In genomic region chr17:5000001-5000400, GRCm38 (mm10) we compare ENCODE assay signal across 8 mouse cellular contexts. TPM values are rescaled to one million over a fixed set of nuclear protein-coding genes. Genes with fewer than 3 reads are reported as not detected.
DNase-seq lines count a peak whose midpoint lies in the region; ATAC-seq lines count a peak whose summit lies in the region.
"Had no signal": no experiment of that assay in that cellular context is flagged by ENCODE, and none has a peak within 500 bp of the region (broad histone marks: within the 10 kb centered on the region; RNA-seq: fewer than 3 reads in every experiment).

No protein-coding gene starts in this region.

- H3K36me3 ChIP-seq in lung, embryonic 15.5 days: no peaks in the 10 kb centered on the region
- no peaks in the 10 kb centered on the region for H3K36me3 ChIP-seq in forebrain, embryonic 16.5 days (ENCODE audit: control insufficient read depth, insufficient read depth)
- no peaks in the 10 kb centered on the region for H3K36me3 ChIP-seq in limb, embryonic 13.5 days
- H3K36me3 ChIP-seq in stomach, embryonic 16.5 days (ENCODE audit: control insufficient read depth, insufficient read depth, low read length): no peaks in the 10 kb centered on the region

- H3K27ac ChIP-seq in lung, embryonic 15.5 days: no peak overlapping the region
- H3K27ac ChIP-seq in forebrain, embryonic 16.5 days (ENCODE audit: low read length): no peak overlapping the region
- H3K27ac ChIP-seq in limb, embryonic 13.5 days: no peak overlapping the region
- peak overlapping the region; percentile 5; the same call in 1 of the 2 replicates for H3K27ac ChIP-seq in stomach, embryonic 16.5 days (ENCODE audit: low read length)

- DNase-seq in lung, postnatal 36 days: no peak
- DNase-seq in gastrocnemius, adult 8-10 months (ENCODE audit: low spot score in 2 of 2): no peak
- no peak for DNase-seq in adrenal gland, adult 2 months
- DNase-seq: cerebellum, adult 9-10 months had no signal

- 0 out of 2 replicates have a peak overlapping the region, but pooled peaks have one; percentile 1 for H3K4me3 ChIP-seq in lung, embryonic 15.5 days
- peak overlapping the region; percentile 22 for H3K4me3 ChIP-seq in forebrain, embryonic 16.5 days (replicated peaks; ENCODE audit: low read length)
- peak overlapping the region; percentile 25 for H3K4me3 ChIP-seq in limb, embryonic 13.5 days
- H3K4me3 ChIP-seq in stomach, embryonic 16.5 days (replicated peaks; ENCODE audit: low read length): peak overlapping the region; percentile 9

- no peak for ATAC-seq in lung, embryonic 15.5 days (ENCODE audit: borderline replicate concordance, extremely low read depth, low FRiP score, low TSS enrichment)
- ATAC-seq in forebrain, embryonic 16.5 days: no peak
- ATAC-seq in limb, embryonic 13.5 days (ENCODE audit: low FRiP score, low read depth): no peak
- no peak for ATAC-seq in stomach, embryonic 16.5 days (ENCODE audit: insufficient read depth, low FRiP score)

- 40% methylated on average over 10 of the region's 10 CpGs for WGBS in lung, embryonic 15.5 days
- 50% methylated on average over 10 of the region's 10 CpGs for WGBS in forebrain, embryonic 16.5 days
- WGBS in limb, embryonic 13.5 days: 26% methylated on average over 10 of the region's 10 CpGs
- 32% methylated on average over 10 of the region's 10 CpGs for WGBS in stomach, embryonic 16.5 days

- H3K27me3 ChIP-seq in lung, embryonic 15.5 days: no peaks in the 10 kb centered on the region
- no peaks in the 10 kb centered on the region for H3K27me3 ChIP-seq in forebrain, embryonic 16.5 days (replicated peaks; ENCODE audit: control insufficient read depth, insufficient read depth, low read length)
- H3K27me3 ChIP-seq in limb, embryonic 13.5 days: no peaks in the 10 kb centered on the region
- H3K27me3 ChIP-seq in stomach, embryonic 16.5 days (ENCODE audit: control insufficient read depth, insufficient read depth, low read length): no peaks in the 10 kb centered on the region

- peaks cover 56% of the 10 kb centered on the region for H3K4me1 ChIP-seq in lung, embryonic 15.5 days
- H3K4me1 ChIP-seq in forebrain, embryonic 16.5 days (replicated peaks; ENCODE audit: control insufficient read depth, insufficient read depth, low read length): peaks cover 50% of the 10 kb centered on the region
- H3K4me1 ChIP-seq in limb, embryonic 13.5 days: peaks cover 61% of the 10 kb centered on the region
- H3K4me1 ChIP-seq in stomach, embryonic 16.5 days (ENCODE audit: control insufficient read depth, insufficient read depth, low read length): peaks cover 48% of the 10 kb centered on the region

- H3K4me2 ChIP-seq in lung, embryonic 15.5 days: peak overlapping the region; percentile 27
- peak overlapping the region; percentile 46 for H3K4me2 ChIP-seq in forebrain, embryonic 16.5 days (ENCODE audit: low read length)
- H3K4me2 ChIP-seq in limb, embryonic 13.5 days (replicated peaks): peak overlapping the region; percentile 57
- H3K4me2 ChIP-seq in stomach, embryonic 16.5 days (ENCODE audit: low read depth, low read length): peak overlapping the region; percentile 47

- no peaks in the 10 kb centered on the region for H3K9me3 ChIP-seq in lung, embryonic 15.5 days
- no peaks in the 10 kb centered on the region for H3K9me3 ChIP-seq in forebrain, embryonic 16.5 days (ENCODE audit: control insufficient read depth, low read length)
- no peaks in the 10 kb centered on the region for H3K9me3 ChIP-seq in limb, embryonic 13.5 days
- no peaks in the 10 kb centered on the region for H3K9me3 ChIP-seq in stomach, embryonic 16.5 days (replicated peaks; ENCODE audit: control insufficient read depth, low read length)

- no peak overlapping the region for H3K9ac ChIP-seq in lung, embryonic 15.5 days
- H3K9ac ChIP-seq in forebrain, embryonic 16.5 days (replicated peaks; ENCODE audit: low read depth, low read length): no peak overlapping the region
- peak overlapping the region; percentile 50; the same call in 1 of the 2 replicates for H3K9ac ChIP-seq in limb, embryonic 13.5 days
- H3K9ac ChIP-seq in stomach, embryonic 16.5 days (ENCODE audit: low read length): peak overlapping the region; percentile 54

RNA-seq across cellular contexts. Expression of gene Arid1b, which starts 5.9 kb away (rescaled TPM):
- polyA plus RNA-seq in lung, embryonic 15.5 days (2015; fragmentation: Nextera tagmentation; extraction: Ambion mirVana): 9.5 and 10.5 TPM in 2 replicates
- polyA plus RNA-seq in forebrain, embryonic 16.5 days (2015; fragmentation: Nextera tagmentation; extraction: Ambion mirVana): 15.1 and 15.3 TPM in 2 replicates
- polyA plus RNA-seq in limb, embryonic 13.5 days (2015; fragmentation: Nextera tagmentation; extraction: Ambion mirVana): 12.4 and 12.5 TPM in 2 replicates
- polyA plus RNA-seq in stomach, embryonic 16.5 days (2015; fragmentation: Nextera tagmentation; extraction: Ambion mirVana): 9.9 and 10.5 TPM in 2 replicates
- total RNA-seq in gastrocnemius, adult 8-10 months (2022): 10 to 100 TPM; 30.8 to 35.6 (median 33.9) TPM
- total RNA-seq in adrenal gland, adult 2 months (2021): 10 to 100 TPM; 52.1 to 83.8 TPM
- 130 and 174 TPM in 2 replicates for polyA plus RNA-seq in adrenal gland, adult 2 months (2012; rRNA removed)

Comparison
In these comparisons a context has a peak if more than half of its experiments do, and no peak if none do; other contexts are left out.
1. H3K9ac ChIP-seq: peak in limb, embryonic 13.5 days (single experiment) and stomach, embryonic 16.5 days (single experiment); none in lung, embryonic 15.5 days (single experiment) and forebrain, embryonic 16.5 days (single experiment).
2. Peak in every context shown above with its lines, with median percentiles within 50 percentile points of each other: H3K4me2 ChIP-seq and H3K4me3 ChIP-seq.